Mouse (Mus musculus): ENCODE results near the gene Ttc33. TPM values are rescaled to one million over a fixed set of nuclear protein-coding genes. Genes with fewer than 3 reads are reported as not detected.
"Not testable (repeated sequence)": the region's sequence is repeated elsewhere in the genome, so short reads cannot be mapped to it uniquely, and the experiment has no call there.

Gene Ttc33
- polyA plus RNA-seq, 1 experiment: 23.4 TPM

DNA sequence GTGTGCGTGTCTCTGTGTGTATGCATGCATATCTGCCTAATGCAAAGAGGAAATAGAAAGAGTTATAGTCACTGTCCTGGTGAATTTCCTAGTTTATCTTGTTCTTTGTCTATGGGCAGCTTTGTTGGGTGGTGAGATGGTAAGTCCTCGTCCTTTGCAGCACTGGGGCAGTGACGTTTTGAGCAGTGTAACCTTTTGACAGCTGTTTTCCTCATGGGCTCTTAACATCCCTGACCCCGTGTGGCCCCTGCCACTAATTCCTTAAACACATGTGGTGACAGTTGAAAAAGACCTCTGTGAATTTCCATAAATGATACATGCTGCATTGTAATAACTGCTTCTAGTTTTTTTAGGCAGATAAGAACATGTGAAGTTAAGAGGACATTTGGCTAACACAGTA lies 11.4 kb downstream of the Ttc33 start:
- Histone ChIP-seq H3K27ac (replicated peaks; ENCODE audit: low read depth, low read length) (no peak overlapping the region; the same call in 1 of the 2 replicates), H3K4me1 (ENCODE audit: control insufficient read depth, insufficient read depth, insufficient read length, low read length) (peaks cover 11% of the 10 kb centered on the region; the same call in 1 of the 2 replicates)

DNA sequence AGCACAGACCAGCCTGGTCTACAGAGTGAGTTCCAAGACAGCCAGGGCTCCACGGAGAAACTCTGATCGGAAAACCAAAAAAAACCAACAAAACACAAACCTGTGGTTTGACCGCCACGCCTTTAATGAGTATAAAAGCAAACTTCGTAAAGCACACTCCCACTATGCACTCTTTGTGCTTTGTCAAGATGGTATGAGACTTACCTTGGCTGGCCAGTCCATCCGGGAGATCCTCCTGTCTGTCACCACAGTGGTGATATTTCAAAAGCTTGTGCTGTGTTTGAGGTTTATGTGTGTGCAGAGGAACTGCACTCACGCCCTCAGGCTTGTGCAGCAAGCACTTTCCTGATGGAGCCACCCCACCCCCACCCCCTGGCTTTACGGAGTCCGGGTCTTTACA lies 19.9 kb downstream of the Ttc33 start:
- H3K27ac ChIP-seq (replicated peaks; ENCODE audit: low read depth, low read length): no peak overlapping the region
- H3K4me1 ChIP-seq (ENCODE audit: control insufficient read depth, insufficient read depth, insufficient read length, low read length): no peaks in the 10 kb centered on the region
- no peak overlapping the region for H3K4me3 ChIP-seq (ENCODE audit: insufficient read depth, low read depth, low read length)

More for the DNA sequence above, 11.4 kb downstream of the Ttc33 start:
- no peak overlapping the region for H3K4me3 ChIP-seq (ENCODE audit: insufficient read depth, low read depth, low read length)

GRCm38 (mm10) chr15:5209116-5209515 lies 23.8 kb downstream of the Ttc33 start:
- H3K27ac ChIP-seq (replicated peaks; ENCODE audit: low read depth, low read length): no peak overlapping the region
- H3K4me1 ChIP-seq (ENCODE audit: control insufficient read depth, insufficient read depth, insufficient read length, low read length): no peaks in the 10 kb centered on the region
- no peak overlapping the region for H3K4me3 ChIP-seq (ENCODE audit: insufficient read depth, low read depth, low read length)

DNA sequence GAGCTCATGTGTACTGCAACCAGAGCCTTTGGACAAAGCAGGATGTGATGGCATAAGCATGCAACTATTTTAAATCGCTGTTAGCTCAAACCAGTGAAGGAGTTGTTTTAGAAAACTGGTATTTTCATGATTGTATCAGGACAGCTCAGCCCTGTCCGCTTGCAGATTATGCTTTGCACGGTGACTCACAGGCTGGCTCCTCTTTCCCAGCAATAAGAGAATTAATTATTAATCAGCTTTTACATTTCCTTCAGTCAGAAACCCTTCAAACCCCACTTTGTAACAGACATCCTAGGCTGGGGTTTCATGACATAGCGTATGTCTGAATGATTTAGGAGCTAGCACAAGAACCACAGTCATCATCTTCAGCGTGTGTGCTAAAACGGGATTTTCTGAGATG lies 35.2 kb downstream of the Ttc33 start:
- Histone ChIP-seq H3K4me1 (ENCODE audit: control insufficient read depth, insufficient read depth, insufficient read length, low read length) (no peaks in the 10 kb centered on the region), H3K4me3 (ENCODE audit: insufficient read depth, low read depth, low read length) (no peak overlapping the region), H3K27ac (replicated peaks; ENCODE audit: low read depth, low read length) (no peak overlapping the region)

DNA sequence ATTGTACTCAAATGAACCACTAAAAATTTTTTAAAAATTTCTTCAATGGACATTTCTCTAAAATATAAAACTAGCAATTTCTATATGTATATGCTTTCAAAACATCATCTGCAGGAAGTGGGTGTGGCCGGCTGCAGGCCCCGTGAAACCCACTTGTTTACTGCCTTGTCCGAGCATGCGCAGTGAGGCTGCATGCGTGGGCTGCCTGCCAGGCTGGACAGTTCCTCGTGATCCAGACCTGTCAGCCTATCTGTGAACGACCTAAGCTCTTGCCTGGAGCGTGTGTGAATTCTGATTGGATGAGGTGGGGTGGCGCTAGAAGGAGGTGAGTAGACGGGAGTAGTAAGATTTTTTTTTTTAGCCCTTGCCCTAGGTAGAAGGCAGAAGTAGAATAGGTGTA lies 45.4 kb downstream of the Ttc33 start:
- not testable (repeated sequence) for H3K4me1 ChIP-seq (ENCODE audit: control insufficient read depth, insufficient read depth, insufficient read length, low read length); H3K27ac ChIP-seq (replicated peaks; ENCODE audit: low read depth, low read length); H3K4me3 ChIP-seq (ENCODE audit: insufficient read depth, low read depth, low read length)

- Histone ChIP-seq H3K4me1 (ENCODE audit: control insufficient read depth, insufficient read depth, insufficient read length, low read length) (no peaks in the 10 kb centered on the region), H3K4me3 (ENCODE audit: insufficient read depth, low read depth, low read length) (no peak overlapping the region), H3K27ac (replicated peaks; ENCODE audit: low read depth, low read length) (no peak overlapping the region)
Observed at GRCm38 (mm10) chr15:5234659-5235058, 49.3 kb downstream of the Ttc33 start.

GRCm38 (mm10) chr15:5235527-5235926 lies 50.2 kb downstream of the Ttc33 start:
- Histone ChIP-seq H3K4me3 (ENCODE audit: insufficient read depth, low read depth, low read length) (no peak overlapping the region), H3K4me1 (ENCODE audit: control insufficient read depth, insufficient read depth, insufficient read length, low read length) (no peaks in the 10 kb centered on the region)

GRCm38 (mm10) chr15:5236538-5236937 lies 51.2 kb downstream of the Ttc33 start:
- H3K4me1 ChIP-seq (ENCODE audit: control insufficient read depth, insufficient read depth, insufficient read length, low read length): no peaks in the 10 kb centered on the region
- H3K4me3 ChIP-seq (ENCODE audit: insufficient read depth, low read depth, low read length): no peak overlapping the region
- H3K27ac ChIP-seq (replicated peaks; ENCODE audit: low read depth, low read length): no peak overlapping the region

More at GRCm38 (mm10) chr15:5235527-5235926, 50.2 kb downstream of the Ttc33 start:
- no peak overlapping the region for H3K27ac ChIP-seq (replicated peaks; ENCODE audit: low read depth, low read length)

- Histone ChIP-seq H3K4me3 (ENCODE audit: insufficient read depth, low read depth, low read length) (peak overlapping the region; percentile 32; the same call in 1 of the 2 replicates), H3K27ac (replicated peaks; ENCODE audit: low read depth, low read length) (peak overlapping the region; percentile 62; the same call in 1 of the 2 replicates), H3K4me1 (ENCODE audit: control insufficient read depth, insufficient read depth, insufficient read length, low read length) (no peaks in the 10 kb centered on the region)
Observed at GRCm38 (mm10) chr15:5237012-5237660, 51.8 kb downstream of the Ttc33 start.

DNA sequence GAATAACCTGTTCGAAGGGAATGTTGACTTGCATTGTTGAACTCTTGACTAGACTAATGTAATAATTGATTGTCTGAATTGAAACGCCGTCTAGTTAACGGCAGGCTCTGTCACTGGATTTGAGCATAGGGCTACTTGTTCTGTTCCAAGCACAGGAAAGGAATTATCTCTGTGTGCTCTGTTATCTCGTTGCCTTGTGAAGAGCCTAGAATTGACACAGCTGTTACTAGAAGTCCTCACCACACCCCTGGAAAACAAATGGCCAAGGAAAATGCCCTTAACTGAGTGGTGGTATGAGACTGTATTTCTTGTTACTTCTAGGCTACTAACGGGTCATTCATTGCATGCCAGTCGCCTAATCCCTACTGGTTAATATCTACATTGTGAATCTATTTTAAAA lies 52.7 kb downstream of the Ttc33 start:
- H3K27ac ChIP-seq (replicated peaks; ENCODE audit: low read depth, low read length): peak overlapping the region; percentile 62; the same call in 1 of the 2 replicates
- H3K4me3 ChIP-seq (ENCODE audit: insufficient read depth, low read depth, low read length): peak overlapping the region; percentile 32
- H3K4me1 ChIP-seq (ENCODE audit: control insufficient read depth, insufficient read depth, insufficient read length, low read length): peaks cover 7% of the 10 kb centered on the region; the same call in 1 of the 2 replicates

GRCm38 (mm10) chr15:5238553-5238952 lies 53.2 kb downstream of the Ttc33 start:
- Histone ChIP-seq H3K4me3 (ENCODE audit: insufficient read depth, low read depth, low read length) (0 out of 2 replicates have a peak overlapping the region, but pooled peaks have one; percentile 26), H3K27ac (replicated peaks; ENCODE audit: low read depth, low read length) (0 out of 2 replicates have a peak overlapping the region, but pooled peaks have one; percentile 52), H3K4me1 (ENCODE audit: control insufficient read depth, insufficient read depth, insufficient read length, low read length) (peaks cover 7% of the 10 kb centered on the region; the same call in 1 of the 2 replicates)

DNA sequence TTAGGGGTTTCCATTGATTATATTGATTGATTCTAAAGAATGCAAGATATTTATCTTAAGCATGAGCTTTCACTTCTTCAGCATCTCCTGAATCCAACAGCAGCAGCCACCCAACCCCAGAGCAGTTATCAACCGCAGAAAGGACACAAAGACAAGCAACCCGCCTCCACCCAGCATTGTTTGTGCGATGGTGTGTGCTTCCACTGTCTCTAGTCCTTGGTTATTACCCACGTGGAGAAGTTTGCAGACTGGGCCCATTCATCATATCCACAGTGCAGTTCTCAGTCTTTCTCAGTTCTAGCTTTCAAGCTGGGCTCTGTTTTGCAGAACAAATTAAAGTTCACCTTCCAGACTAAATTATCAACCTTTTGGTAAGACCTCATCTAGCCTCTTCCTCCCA lies 54.0 kb downstream of the Ttc33 start:
- peak overlapping the region; percentile 81 for H3K27ac ChIP-seq (replicated peaks; ENCODE audit: low read depth, low read length)
- H3K4me3 ChIP-seq (ENCODE audit: insufficient read depth, low read depth, low read length): peak overlapping the region; percentile 60
- H3K4me1 ChIP-seq (ENCODE audit: control insufficient read depth, insufficient read depth, insufficient read length, low read length): peaks cover 7% of the 10 kb centered on the region; the same call in 1 of the 2 replicates

GRCm38 (mm10) chr15:5239901-5240300 lies 54.6 kb downstream of the Ttc33 start:
- Histone ChIP-seq H3K4me3 (ENCODE audit: insufficient read depth, low read depth, low read length) (peak overlapping the region; percentile 60), H3K4me1 (ENCODE audit: control insufficient read depth, insufficient read depth, insufficient read length, low read length) (peaks cover 11% of the 10 kb centered on the region), H3K27ac (replicated peaks; ENCODE audit: low read depth, low read length) (peak overlapping the region; percentile 81)

- peak overlapping the region; percentile 60 for H3K4me3 ChIP-seq (ENCODE audit: insufficient read depth, low read depth, low read length)
- peak overlapping the region; percentile 81 for H3K27ac ChIP-seq (replicated peaks; ENCODE audit: low read depth, low read length)
- H3K4me1 ChIP-seq (ENCODE audit: control insufficient read depth, insufficient read depth, insufficient read length, low read length): peaks cover 11% of the 10 kb centered on the region
Observed at GRCm38 (mm10) chr15:5240360-5240759, 55.0 kb downstream of the Ttc33 start.

DNA sequence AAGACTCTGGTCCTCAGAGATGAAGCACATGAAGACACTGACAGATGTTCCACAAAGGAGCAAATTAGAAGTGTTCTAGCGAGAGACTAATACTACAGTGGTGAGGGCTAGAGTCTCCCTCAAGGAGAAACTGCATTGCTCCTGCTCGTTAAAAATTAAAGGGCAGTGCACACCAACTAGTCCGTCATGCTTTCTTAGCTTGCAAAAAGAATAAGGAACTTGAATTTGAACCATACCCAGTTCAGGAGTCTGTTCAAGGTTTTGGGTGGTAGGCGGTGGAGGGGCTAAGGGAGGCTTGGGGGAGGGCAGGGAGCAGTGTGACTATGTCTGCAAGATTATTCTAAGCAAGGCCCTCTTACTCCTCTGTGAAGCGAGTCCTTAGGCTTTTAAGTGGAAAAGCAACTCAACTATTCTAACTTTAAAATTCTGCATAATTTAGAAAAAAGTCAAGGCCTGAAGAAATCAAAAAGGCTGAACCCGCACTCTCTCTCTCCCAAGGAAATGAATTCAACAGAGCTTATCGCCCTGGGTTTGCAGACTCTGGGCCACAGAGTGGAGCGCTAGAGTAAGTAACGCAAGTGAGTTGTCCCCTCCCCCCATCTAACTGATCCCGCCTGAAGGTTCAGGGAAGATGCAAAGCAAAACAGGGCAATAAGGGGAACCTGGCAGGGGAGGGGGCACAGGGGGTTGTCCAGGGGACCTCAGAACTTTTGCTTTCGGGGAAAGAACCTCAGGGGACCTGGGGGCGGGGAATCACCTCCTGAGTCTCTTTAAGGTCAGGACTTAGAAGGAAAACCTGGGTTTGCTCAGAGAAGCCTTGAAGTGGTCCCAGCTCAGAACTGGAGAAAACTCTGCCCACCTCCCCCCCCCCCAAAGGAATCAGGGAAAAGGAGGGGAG lies 56.2 kb downstream of the Ttc33 start:
- Histone ChIP-seq H3K4me1 (ENCODE audit: control insufficient read depth, insufficient read depth, insufficient read length, low read length) (peaks cover 11% of the 10 kb centered on the region), H3K27ac (replicated peaks; ENCODE audit: low read depth, low read length) (peak overlapping the region; percentile 83), H3K4me3 (ENCODE audit: insufficient read depth, low read depth, low read length) (peak overlapping the region; percentile 90)

Measured in brown adipose tissue, adult 24 weeks (tissue).